Mouse (Mus musculus) myocyte (in vitro differentiated cells): ENCODE measurements around the gene Rchy1.

Experiments
- E2F4 ChIP-seq: IDR thresholded peaks from one replicate; pipeline ENCODE4 v1.6.1; 2011; ENCODE audit warnings: mild to moderate bottlenecking, control low read depth, moderate library complexity; ENCODE audit not compliant: insufficient read depth
- MAX ChIP-seq: IDR thresholded peaks from one replicate; pipeline ENCODE4 v1.6.1; 2011; ENCODE audit warnings: low read depth, mild to moderate bottlenecking, control low read depth
- MYOD1 ChIP-seq, 3 experiments: IDR thresholded peaks; one replicate each; pipeline ENCODE4 v1.6.1; 2011; ENCODE audit warnings: control low read depth in 2 of 3, low read depth in 2 of 3, mild to moderate bottlenecking in 2 of 3, moderate library complexity in 1 of 3; ENCODE audit not compliant: insufficient read length in 2 of 3, control insufficient read depth in 1 of 3
- POLR2A ChIP-seq: IDR thresholded peaks from one replicate; pipeline ENCODE4 v1.6.1; 2011; ENCODE audit warnings: low read depth, mild to moderate bottlenecking, control low read depth, moderate library complexity; ENCODE audit not compliant: insufficient read length
- SRF ChIP-seq: IDR thresholded peaks from one replicate; pipeline ENCODE4 v1.6.1; 2011; ENCODE audit warnings: low read depth; ENCODE audit not compliant: control insufficient read depth, insufficient read length
- TCF3 ChIP-seq: IDR thresholded peaks from one replicate; pipeline ENCODE4 v1.6.1; 2011; ENCODE audit warnings: low read depth, control low read depth; ENCODE audit not compliant: insufficient read length
- USF1 ChIP-seq: IDR thresholded peaks from one replicate; pipeline ENCODE4 v1.6.1; 2011; ENCODE audit warnings: low read depth, mild to moderate bottlenecking, control low read depth, moderate library complexity

GRCm38 (mm10) chr5:91983490-91983889 lies 20.6 kb upstream of the Rchy1 start:
- TF ChIP-seq TCF3 (no peak), POLR2A (no peak), MAX (no peak), USF1 (no peak), SRF (no peak), MYOD1 (IDR thresholded peaks at IDR 0.05; ENCODE audit: control insufficient read depth in 1 of 3, insufficient read length in 2 of 3, low read depth in 2 of 3) (no peak), E2F4 (no peak)
